Mouse (Mus musculus): Measurements from ENCODE around the gene Foxp1. TPM values are rescaled to one million over a fixed set of nuclear protein-coding genes. Genes with fewer than 3 reads are reported as not detected.
A peak's percentile ranks its signal among the peaks of the same experiment; 100 is the strongest.

Gene Foxp1
- polyA plus RNA-seq, 1 experiment = 73.4 TPM

GRCm38 (mm10) chr6:99043932-99044664, 478.4 kb downstream of the Foxp1 start:
- TF ChIP-seq POLR2A (IDR thresholded peaks at IDR 0.05; ENCODE audit: borderline replicate concordance, low read depth, low read length) = no peak
- no peak for TF ChIP-seq CTCF (IDR thresholded peaks at IDR 0.05; ENCODE audit: low read depth, low read length)
- Histone ChIP-seq H3K4me3 (ENCODE audit: insufficient read depth, low read length) (no peak overlapping the region), H3K27ac (ENCODE audit: insufficient read depth, low read depth, low read length) (no peak overlapping the region), H3K4me1 (ENCODE audit: control insufficient read depth, insufficient read depth, low read length) (no peaks in the 10 kb centered on the region)

DNA sequence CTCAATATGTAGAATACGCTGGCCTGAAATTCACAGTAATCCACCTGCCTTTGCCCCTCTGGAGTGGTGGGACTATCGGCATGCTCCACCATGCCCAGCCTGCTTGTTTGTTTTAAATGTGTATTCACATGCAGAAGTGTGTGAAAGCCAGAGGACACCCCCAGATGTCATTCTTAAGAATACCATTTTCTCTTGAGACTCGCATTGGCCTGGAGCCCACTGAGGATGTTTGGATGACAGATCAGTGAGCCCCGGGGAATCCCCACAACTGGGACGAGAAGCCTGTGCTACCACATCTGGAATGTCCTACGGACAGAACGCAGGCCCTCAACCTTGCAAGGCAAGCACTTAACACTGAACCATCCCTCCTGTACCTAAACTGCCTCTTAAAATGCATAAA, 479.3 kb downstream of the Foxp1 start:
- Histone ChIP-seq H3K4me1 (ENCODE audit: control insufficient read depth, insufficient read depth, low read length) (no peaks in the 10 kb centered on the region), H3K27ac (ENCODE audit: insufficient read depth, low read depth, low read length) (no peak overlapping the region), H3K4me3 (ENCODE audit: insufficient read depth, low read length) (no peak overlapping the region)
- TF ChIP-seq POLR2A (IDR thresholded peaks at IDR 0.05; ENCODE audit: borderline replicate concordance, low read depth, low read length) (no peak), CTCF (IDR thresholded peaks at IDR 0.05; ENCODE audit: low read depth, low read length) (no peak)

DNA sequence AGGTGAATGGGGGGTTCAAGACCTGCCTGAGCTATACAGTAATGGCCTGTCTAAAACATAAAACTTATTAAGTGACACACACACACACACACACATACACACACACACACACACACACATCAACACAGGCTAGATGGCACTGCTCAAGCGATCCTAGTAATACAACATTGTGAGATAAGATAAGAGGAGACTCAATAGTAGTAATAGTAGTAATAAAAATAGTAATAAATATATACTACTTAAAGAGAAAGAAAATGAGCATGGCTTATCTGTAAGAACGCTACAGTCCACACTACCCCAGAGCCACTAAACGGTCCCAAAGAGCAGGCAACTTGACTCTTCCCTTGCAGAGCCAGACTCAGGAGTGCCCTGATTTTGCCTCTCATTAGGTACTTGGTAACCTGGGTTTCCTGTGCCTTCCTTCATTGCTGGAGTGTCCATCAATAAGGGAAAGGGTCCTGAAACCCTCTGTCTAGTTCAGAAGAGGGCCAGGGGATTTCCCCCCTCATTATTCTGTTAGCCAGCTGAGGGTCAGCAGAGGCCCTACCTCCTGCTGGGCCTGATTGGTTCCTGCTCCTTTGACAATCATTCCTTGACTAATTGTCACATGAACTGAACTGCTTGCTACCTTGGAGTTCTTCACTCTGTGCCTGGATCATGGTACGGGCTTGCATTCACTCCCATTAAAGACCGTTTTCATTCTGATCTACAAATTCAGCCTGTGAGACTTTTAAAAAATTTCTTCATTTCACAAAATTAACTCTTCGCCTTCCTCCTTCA, 480.2 kb downstream of the Foxp1 start:
- Histone ChIP-seq H3K4me1 (ENCODE audit: control insufficient read depth, insufficient read depth, low read length) (no peaks in the 10 kb centered on the region), H3K4me3 (ENCODE audit: insufficient read depth, low read length) (no peak overlapping the region), H3K27ac (ENCODE audit: insufficient read depth, low read depth, low read length) (no peak overlapping the region)
- TF ChIP-seq POLR2A (IDR thresholded peaks at IDR 0.05; ENCODE audit: borderline replicate concordance, low read depth, low read length) (no peak), CTCF (IDR thresholded peaks at IDR 0.05; ENCODE audit: low read depth, low read length) (no peak)

- peaks cover 3% of the 10 kb centered on the region; the same call in 1 of the 2 replicates for H3K4me1 ChIP-seq (ENCODE audit: control insufficient read depth, insufficient read depth, low read length)
- H3K27ac ChIP-seq (ENCODE audit: insufficient read depth, low read depth, low read length) = no peak overlapping the region
- TF ChIP-seq CTCF (IDR thresholded peaks at IDR 0.05; ENCODE audit: low read depth, low read length) (no peak), POLR2A (IDR thresholded peaks at IDR 0.05; ENCODE audit: borderline replicate concordance, low read depth, low read length) (no peak)
- no peak overlapping the region for H3K4me3 ChIP-seq (ENCODE audit: insufficient read depth, low read length)
Observed at GRCm38 (mm10) chr6:99038977-99039376, 483.5 kb downstream of the Foxp1 start.

DNA sequence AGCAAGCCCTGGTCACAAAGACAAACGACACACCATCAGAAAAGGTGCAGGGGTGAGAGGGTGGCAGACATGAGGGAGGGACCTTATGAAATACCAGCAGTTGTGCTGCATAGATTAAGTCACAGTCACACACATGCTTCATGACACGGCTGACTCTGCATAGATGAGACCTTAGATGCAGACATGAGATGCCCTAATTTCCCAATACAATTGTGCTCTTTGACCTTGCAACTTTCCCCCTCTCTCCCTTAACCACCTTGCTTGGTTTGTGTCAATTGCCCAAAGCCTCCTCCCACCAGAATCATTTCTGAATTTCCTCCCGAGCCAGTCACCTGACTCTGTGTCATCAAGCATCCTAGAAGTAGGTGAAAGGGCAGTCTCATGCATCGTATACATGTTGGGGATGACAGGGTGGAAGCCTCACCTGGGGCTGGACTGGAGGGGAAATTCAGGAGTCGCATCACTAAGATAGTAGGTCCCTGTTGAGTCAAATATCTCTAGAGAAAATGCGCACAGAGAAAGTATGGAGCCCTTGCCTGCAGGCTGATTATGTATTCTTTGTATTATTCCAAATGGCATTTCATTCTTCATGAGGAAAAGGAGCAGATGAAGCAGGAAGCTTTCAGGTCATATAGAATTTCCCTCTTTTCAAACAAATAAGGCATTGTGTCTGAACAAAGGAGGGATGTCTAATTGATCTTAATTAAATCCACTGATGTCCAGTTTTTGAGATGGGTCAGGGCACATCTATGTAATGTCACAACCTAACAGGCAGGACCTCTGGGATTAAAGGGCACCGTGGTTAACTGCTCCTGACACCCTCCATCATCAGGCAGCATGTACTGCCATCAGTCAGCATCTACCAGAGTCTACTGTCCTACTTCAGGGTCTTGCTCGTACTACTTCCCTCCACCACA, 486.8 kb downstream of the Foxp1 start:
- peaks cover 9% of the 10 kb centered on the region for H3K4me1 ChIP-seq (ENCODE audit: control insufficient read depth, insufficient read depth, low read length)
- no peak overlapping the region for H3K27ac ChIP-seq (ENCODE audit: insufficient read depth, low read depth, low read length)
- H3K4me3 ChIP-seq (ENCODE audit: insufficient read depth, low read length) = no peak overlapping the region
- TF ChIP-seq POLR2A (IDR thresholded peaks at IDR 0.05; ENCODE audit: borderline replicate concordance, low read depth, low read length) = no peak

DNA sequence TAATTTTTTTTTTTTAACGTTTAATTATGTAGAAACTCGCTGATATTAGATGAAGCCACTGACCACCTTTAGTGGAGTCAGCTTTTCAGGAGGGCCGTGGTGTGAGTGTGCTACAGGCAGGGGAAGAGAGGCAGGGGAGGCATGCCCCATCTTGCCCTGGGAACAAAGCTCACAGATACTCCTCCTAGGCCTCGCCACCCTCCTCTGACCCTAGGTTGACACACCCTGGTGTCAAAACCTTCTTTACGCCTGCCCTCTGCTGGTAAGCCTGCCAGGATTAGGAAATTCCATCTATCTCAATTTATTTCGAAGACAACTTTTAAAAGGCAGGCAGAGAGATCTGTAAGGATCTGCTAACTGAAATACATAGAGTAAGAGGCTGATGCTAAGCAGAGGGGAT, 489.5 kb downstream of the Foxp1 start:
- peaks cover 20% of the 10 kb centered on the region for H3K4me1 ChIP-seq (ENCODE audit: control insufficient read depth, insufficient read depth, low read length)
- no peak overlapping the region for H3K27ac ChIP-seq (ENCODE audit: insufficient read depth, low read depth, low read length)
- TF ChIP-seq POLR2A (IDR thresholded peaks at IDR 0.05; ENCODE audit: borderline replicate concordance, low read depth, low read length) (no peak), CTCF (IDR thresholded peaks at IDR 0.05; ENCODE audit: low read depth, low read length) (no peak)
- no peak overlapping the region for H3K4me3 ChIP-seq (ENCODE audit: insufficient read depth, low read length)

GRCm38 (mm10) chr6:99031321-99031903, 491.1 kb downstream of the Foxp1 start:
- Histone ChIP-seq H3K27ac (ENCODE audit: insufficient read depth, low read depth, low read length) (no peak overlapping the region), H3K4me1 (ENCODE audit: control insufficient read depth, insufficient read depth, low read length) (peaks cover 20% of the 10 kb centered on the region), H3K4me3 (ENCODE audit: insufficient read depth, low read length) (no peak overlapping the region)
- TF ChIP-seq CTCF (IDR thresholded peaks at IDR 0.05; ENCODE audit: low read depth, low read length) (no peak), POLR2A (IDR thresholded peaks at IDR 0.05; ENCODE audit: borderline replicate concordance, low read depth, low read length) (no peak)

- peak overlapping the region; percentile 65 for H3K27ac ChIP-seq (ENCODE audit: insufficient read depth, low read depth, low read length)
- no peak overlapping the region for H3K4me3 ChIP-seq (ENCODE audit: insufficient read depth, low read length)
- peaks cover 19% of the 10 kb centered on the region for H3K4me1 ChIP-seq (ENCODE audit: control insufficient read depth, insufficient read depth, low read length)
- TF ChIP-seq POLR2A (IDR thresholded peaks at IDR 0.05; ENCODE audit: borderline replicate concordance, low read depth, low read length) = no peak
- no peak for TF ChIP-seq CTCF (IDR thresholded peaks at IDR 0.05; ENCODE audit: low read depth, low read length)
Observed at GRCm38 (mm10) chr6:99030251-99030650, 492.3 kb downstream of the Foxp1 start.

- H3K4me1 ChIP-seq (ENCODE audit: control insufficient read depth, insufficient read depth, low read length) = peaks cover 21% of the 10 kb centered on the region
- H3K27ac ChIP-seq (ENCODE audit: insufficient read depth, low read depth, low read length) = 0 out of 2 replicates have a peak overlapping the region, but pooled peaks have one; percentile 7
- TF ChIP-seq CTCF (IDR thresholded peaks at IDR 0.05; ENCODE audit: low read depth, low read length) (no peak), POLR2A (IDR thresholded peaks at IDR 0.05; ENCODE audit: borderline replicate concordance, low read depth, low read length) (no peak)
- H3K4me3 ChIP-seq (ENCODE audit: insufficient read depth, low read length) = no peak overlapping the region
Observed at GRCm38 (mm10) chr6:99029438-99029837, 493.1 kb downstream of the Foxp1 start.
